Mouse (Mus musculus): ENCODE measurements at regions not wholly inside any gene's neighbourhood (a gene's known extent, or its start where the extent isn't known, plus 50 kb on each side); places are given as distances from the start of the nearest gene placed in this dataset.

DNA sequence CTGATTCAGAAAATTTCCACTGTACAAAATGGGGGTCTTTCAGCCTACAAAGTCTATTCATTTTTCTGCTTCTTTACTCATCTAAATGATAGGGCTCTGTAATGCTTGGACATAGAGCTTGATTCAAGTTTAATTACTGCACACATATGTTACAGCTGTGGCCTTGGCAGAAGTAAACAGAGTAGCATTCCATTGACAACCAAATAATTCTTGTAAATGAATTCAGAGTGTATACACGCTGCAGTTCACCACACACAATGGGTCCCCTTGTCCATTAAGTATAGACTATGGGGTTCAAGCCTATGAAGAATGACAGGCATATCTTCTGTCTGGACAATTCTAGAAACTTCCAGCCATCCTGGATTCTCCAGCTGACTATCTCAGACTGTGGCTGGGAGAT is 541.9 kb downstream of the Adgrl2 start:
- TF ChIP-seq CTCF (IDR thresholded peaks at IDR 0.05; ENCODE audit: control insufficient read depth, insufficient read depth, insufficient replicate concordance, low read depth, low read length) (no peak), POLR2A (IDR thresholded peaks at IDR 0.05; ENCODE audit: control insufficient read depth, low read depth, low read length) (no peak)

Data from testis, adult 2 months (tissue).